Mouse (Mus musculus): ENCODE measurements around the gene Slc25a13.

- no peak for TF ChIP-seq POLR2A (IDR thresholded peaks at IDR 0.05; ENCODE audit: low read depth, low read length)
- TF ChIP-seq CTCF (IDR thresholded peaks at IDR 0.05; ENCODE audit: extremely low read depth, insufficient read length, insufficient replicate concordance, low read depth, low read length): no peak
These were observed 66.2 kb downstream of the Slc25a13 start for GRCm38 (mm10) chr6:6150811-6151210.

Measured in small intestine, adult 2 months (tissue).